Mouse (Mus musculus) lung, postnatal 14 days (tissue): ENCODE measurements at regions not wholly inside any gene's neighbourhood (a gene's known extent, or its start where the extent isn't known, plus 50 kb on each side); places are given as distances from the start of the nearest gene placed in this dataset.

Source experiments
- DNase-seq: peaks from one replicate; pipeline ENCODE4 v3.0.0; 2021

GRCm38 (mm10) chr3:51033292-51033691, 191.0 kb upstream of the Noct start:
- no peak for DNase-seq

- DNase-seq: no peak
Observed at GRCm38 (mm10) chr3:51036700-51037306, 187.4 kb upstream of the Noct start.

- DNase-seq: no peak
Observed at GRCm38 (mm10) chr3:51042223-51042846, 181.9 kb upstream of the Noct start.

GRCm38 (mm10) chr3:51048739-51049138, 175.5 kb upstream of the Noct start:
- DNase-seq: no peak

GRCm38 (mm10) chr3:51050156-51050555, 174.1 kb upstream of the Noct start:
- no peak for DNase-seq

- DNase-seq: no peak
Observed at GRCm38 (mm10) chr3:51055004-51055403, 169.2 kb upstream of the Noct start.

GRCm38 (mm10) chr3:51064201-51064600, 160.0 kb upstream of the Noct start:
- no peak for DNase-seq

- peak; percentile 8 for DNase-seq
Observed at GRCm38 (mm10) chr3:51066373-51066772, 157.9 kb upstream of the Noct start.

- DNase-seq: no peak
Observed at GRCm38 (mm10) chr3:51072417-51072816, 151.8 kb upstream of the Noct start.

- DNase-seq: no peak
Observed at GRCm38 (mm10) chr3:51073003-51073679, 151.1 kb upstream of the Noct start.

GRCm38 (mm10) chr3:51073743-51074319, 150.4 kb upstream of the Noct start:
- no peak for DNase-seq

- DNase-seq: peak; percentile 20
Observed at GRCm38 (mm10) chr3:51075219-51075920, 148.9 kb upstream of the Noct start.

- DNase-seq: no peak
Observed at GRCm38 (mm10) chr3:51078459-51078858, 145.8 kb upstream of the Noct start.

GRCm38 (mm10) chr3:51080415-51080814, 143.8 kb upstream of the Noct start:
- no peak for DNase-seq

- DNase-seq: no peak
Observed at GRCm38 (mm10) chr3:51080855-51081254, 143.4 kb upstream of the Noct start.

GRCm38 (mm10) chr3:51082831-51083575, 141.2 kb upstream of the Noct start:
- no peak for DNase-seq

GRCm38 (mm10) chr3:51083583-51083982, 140.7 kb upstream of the Noct start:
- DNase-seq: no peak

- no peak for DNase-seq
Observed at GRCm38 (mm10) chr3:51086441-51086849, 137.8 kb upstream of the Noct start.

GRCm38 (mm10) chr3:51087076-51087475, 137.2 kb upstream of the Noct start:
- DNase-seq: no peak

GRCm38 (mm10) chr3:51089036-51089669, 135.1 kb upstream of the Noct start:
- no peak for DNase-seq

GRCm38 (mm10) chr3:51091478-51091877, 132.8 kb upstream of the Noct start:
- no peak for DNase-seq
